Mouse (Mus musculus) midbrain, embryonic 10.5 days (tissue): ENCODE measurements at regions not wholly inside any gene's neighbourhood (a gene's known extent, or its start where the extent isn't known, plus 50 kb on each side); places are given as distances from the start of the nearest gene placed in this dataset.
A peak's percentile ranks its signal among the peaks of the same experiment; 100 is the strongest.
"Not testable (repeated sequence)": the region's sequence is repeated elsewhere in the genome, so short reads cannot be mapped to it uniquely, and the experiment has no call there.

ENCODE experiments used
- DNase-seq: peaks from one replicate; pipeline ENCODE4 v3.0.0-alpha.2; 2017; ENCODE audit warnings: low spot score
- H3K27ac ChIP-seq: fragments of 300-500 bp; sonication (generic); replicated peaks from 2 replicates; pipeline ENCODE4 v1.5.1; 2016; ENCODE audit warnings: mild to moderate bottlenecking
- H3K27me3 ChIP-seq: fragments of 300-500 bp; sonication (generic); 2 replicates; pipeline ENCODE4 v1.6.1; 2016; ENCODE audit warnings: low read depth, mild to moderate bottlenecking; ENCODE audit not compliant: poor library complexity, severe bottlenecking
- H3K36me3 ChIP-seq: fragments of 300-500 bp; sonication (generic); 2 replicates; pipeline ENCODE4 v1.6.1; 2016; ENCODE audit warnings: mild to moderate bottlenecking, moderate library complexity
- H3K4me1 ChIP-seq: fragments of 300-500 bp; sonication (generic); 2 replicates; pipeline ENCODE4 v1.6.1; 2016
- H3K4me3 ChIP-seq: fragments of 300-500 bp; sonication (generic); 2 replicates; pipeline ENCODE4 v1.5.1; 2016; ENCODE audit warnings: mild to moderate bottlenecking, moderate library complexity
- H3K9me3 ChIP-seq: fragments of 300-500 bp; sonication (generic); replicated peaks from 2 replicates; pipeline ENCODE4 v1.6.1; 2016; ENCODE audit warnings: mild to moderate bottlenecking
- WGBS: fragments of 180-500 bp; shearing (Covaris S2); methylation state at CpG from one replicate; pipeline ENCODE4 v1.1.7; 2016; 5-methylcytosine and 5-hydroxymethylcytosine counted together

- WGBS, result 69% methylated on average over 21 of the region's 21 CpGs
- not testable (repeated sequence) for H3K4me3 ChIP-seq, H3K27ac ChIP-seq, H3K36me3 ChIP-seq, H3K9me3 ChIP-seq, DNase-seq, H3K4me1 ChIP-seq
- H3K27me3 ChIP-seq, result peaks cover 17% of the 10 kb centered on the region
Measured at GRCm38 (mm10) chrX:103129347-103129746, 57.1 kb downstream of the Nap1l2 start.

GRCm38 (mm10) chrX:103109181-103109580 lies 77.3 kb downstream of the Nap1l2 start:
- Histone ChIP-seq H3K4me3 (no peak overlapping the region), H3K36me3 (no peaks in the 10 kb centered on the region), H3K27ac (no peak overlapping the region), H3K4me1 (no peaks in the 10 kb centered on the region), H3K27me3 (peaks cover 62% of the 10 kb centered on the region), H3K9me3 (no peaks in the 10 kb centered on the region)
- 19% methylated on average over 1 of the region's 1 CpGs for WGBS
- DNase-seq, result peak; percentile 16

- not testable (repeated sequence) for H3K27ac ChIP-seq, H3K27me3 ChIP-seq, H3K4me1 ChIP-seq, H3K9me3 ChIP-seq, H3K36me3 ChIP-seq, H3K4me3 ChIP-seq, DNase-seq
- WGBS, result no CpG with 5 or more reads among the region's 50 CpGs
Measured at GRCm38 (mm10) chrX:103067730-103068621, 118.5 kb downstream of the Nap1l2 start.

GRCm38 (mm10) chrX:103067107-103067506 lies 119.3 kb downstream of the Nap1l2 start:
- not testable (repeated sequence) for H3K4me3 ChIP-seq, H3K27me3 ChIP-seq, H3K36me3 ChIP-seq, DNase-seq, H3K4me1 ChIP-seq, H3K9me3 ChIP-seq, H3K27ac ChIP-seq
- no CpG with 5 or more reads among the region's 45 CpGs for WGBS

- Histone ChIP-seq H3K27me3 (peaks cover 66% of the 10 kb centered on the region), H3K9me3 (no peaks in the 10 kb centered on the region), H3K4me1 (peaks cover 15% of the 10 kb centered on the region), H3K36me3 (no peaks in the 10 kb centered on the region), H3K4me3 (peak overlapping the region; percentile 53), H3K27ac (peak overlapping the region; percentile 82)
- 20% methylated on average over 21 of the region's 22 CpGs for WGBS
- peak; percentile 73 for DNase-seq
Measured at GRCm38 (mm10) chrX:103026256-103027028, 98.3 kb downstream of the 1700018G05Rik start.

GRCm38 (mm10) chrX:103025495-103025894 lies 97.3 kb downstream of the 1700018G05Rik start:
- H3K4me1 ChIP-seq, result peaks cover 15% of the 10 kb centered on the region
- peaks cover 72% of the 10 kb centered on the region for H3K27me3 ChIP-seq
- WGBS, result 26% methylated on average over 3 of the region's 3 CpGs
- H3K27ac ChIP-seq, H3K9me3 ChIP-seq, H3K36me3 ChIP-seq: not testable (repeated sequence)
- DNase-seq, result peak; percentile 14
- H3K4me3 ChIP-seq, result peak overlapping the region; percentile 53

GRCm38 (mm10) chrX:103013425-103014057 lies 85.4 kb downstream of the 1700018G05Rik start:
- DNase-seq, H3K9me3 ChIP-seq, H3K4me1 ChIP-seq, H3K27ac ChIP-seq, H3K36me3 ChIP-seq, H3K4me3 ChIP-seq: not testable (repeated sequence)
- peaks cover 19% of the 10 kb centered on the region; the same call in 1 of the 2 replicates for H3K27me3 ChIP-seq
- WGBS, result no CpG with 5 or more reads among the region's 61 CpGs

GRCm38 (mm10) chrX:103012298-103013243 lies 84.4 kb downstream of the 1700018G05Rik start:
- H3K9me3 ChIP-seq, H3K36me3 ChIP-seq, H3K27me3 ChIP-seq, H3K4me1 ChIP-seq, DNase-seq, H3K27ac ChIP-seq, H3K4me3 ChIP-seq: not testable (repeated sequence)
- no CpG with 5 or more reads among the region's 56 CpGs for WGBS

- not testable (repeated sequence) for H3K36me3 ChIP-seq, DNase-seq, H3K4me3 ChIP-seq, H3K27ac ChIP-seq, H3K4me1 ChIP-seq, H3K9me3 ChIP-seq
- WGBS, result 100% methylated on average over 1 of the region's 3 CpGs
- peaks cover 17% of the 10 kb centered on the region for H3K27me3 ChIP-seq
Measured at GRCm38 (mm10) chrX:102993956-102994355, 65.8 kb downstream of the 1700018G05Rik start.
